Mouse (Mus musculus) liver, embryonic 15.5 days (tissue): ENCODE data around the gene Flvcr1. TPM values are rescaled to one million over a fixed set of nuclear protein-coding genes. Genes with fewer than 3 reads are reported as not detected.

Source experiments
- ATAC-seq: fragments of 200-750 bp; cut with Nextera tagmentation; 2 replicates; pipeline ENCODE4 v1.8.0; 2017; ENCODE audit warnings: moderate number of reproducible peaks, mild to moderate bottlenecking, moderate library complexity; ENCODE audit not compliant: insufficient read depth
- H3K27ac ChIP-seq: fragments of 300-500 bp; sonication (generic); replicated peaks from 2 replicates; pipeline ENCODE4 v1.5.1; 2015; ENCODE audit warnings: mild to moderate bottlenecking, inconsistent platforms
- H3K27me3 ChIP-seq: fragments of 300-500 bp; sonication (generic); 2 replicates; pipeline ENCODE4 v1.6.1; 2015; ENCODE audit warnings: mild to moderate bottlenecking, inconsistent platforms
- H3K36me3 ChIP-seq: fragments of 300-500 bp; sonication (generic); replicated peaks from 2 replicates; pipeline ENCODE4 v1.6.1; 2015; ENCODE audit warnings: moderate library complexity, mild to moderate bottlenecking, inconsistent platforms
- H3K4me1 ChIP-seq: fragments of 300-500 bp; sonication (generic); replicated peaks from 2 replicates; pipeline ENCODE4 v1.6.1; 2015; ENCODE audit warnings: inconsistent platforms
- H3K4me2 ChIP-seq: fragments of 300-500 bp; sonication (generic); 2 replicates; pipeline ENCODE4 v1.6.1; 2015; ENCODE audit warnings: moderate library complexity, mild to moderate bottlenecking, inconsistent platforms
- H3K4me3 ChIP-seq: fragments of 300-500 bp; sonication (generic); replicated peaks from 2 replicates; pipeline ENCODE4 v1.5.1; 2015; ENCODE audit warnings: mild to moderate bottlenecking, inconsistent platforms
- H3K9ac ChIP-seq: fragments of 300-500 bp; sonication (generic); 2 replicates; pipeline ENCODE4 v1.6.1; 2015; ENCODE audit warnings: moderate library complexity, mild to moderate bottlenecking, inconsistent platforms
- H3K9me3 ChIP-seq: fragments of 300-500 bp; sonication (generic); replicated peaks from 2 replicates; pipeline ENCODE4 v1.6.1; 2016; ENCODE audit warnings: inconsistent platforms
- WGBS: fragments of 180-500 bp; shearing (Covaris S2); methylation state at CpG from one replicate; pipeline ENCODE4 v1.1.7; 2015; ENCODE audit warnings: mixed read lengths; ENCODE audit not compliant: insufficient replicate concordance; 5-methylcytosine and 5-hydroxymethylcytosine counted together
- polyA plus RNA-seq: library from polyadenylated mRNA; unstranded; fragments of >200 nt; fragmentation: Nextera tagmentation; extraction: Ambion mirVana; gene quantifications from 2 replicates; pipeline ENCODE4 v1.2.1, GENCODE M21; 2015

Flvcr1 gene
- polyA plus RNA-seq, 1 experiment from 2014 or later = 2.5 TPM

GRCm38 (mm10) chr1:191019803-191020202, 6.2 kb downstream of the Flvcr1 start:
- 86% methylated on average over 5 of the region's 5 CpGs for WGBS
- H3K9me3 ChIP-seq = no peaks in the 10 kb centered on the region
- no peak overlapping the region for H3K4me2 ChIP-seq
- H3K36me3 ChIP-seq = peaks cover 19% of the 10 kb centered on the region; the same call in 1 of the 2 replicates
- H3K4me3 ChIP-seq = no peak overlapping the region
- no peaks in the 10 kb centered on the region for H3K27me3 ChIP-seq
- no peak overlapping the region for H3K27ac ChIP-seq
- H3K9ac ChIP-seq = no peak overlapping the region
- ATAC-seq = no peak
- peaks cover 2% of the 10 kb centered on the region for H3K4me1 ChIP-seq

GRCm38 (mm10) chr1:191014271-191014670, 11.7 kb downstream of the Flvcr1 start:
- H3K9ac ChIP-seq = no peak overlapping the region
- H3K36me3 ChIP-seq = peaks cover 33% of the 10 kb centered on the region
- WGBS = 76% methylated on average over 3 of the region's 3 CpGs
- no peak overlapping the region for H3K27ac ChIP-seq
- no peak overlapping the region for H3K4me3 ChIP-seq
- H3K4me1 ChIP-seq = no peaks in the 10 kb centered on the region
- no peaks in the 10 kb centered on the region for H3K9me3 ChIP-seq
- no peak overlapping the region for H3K4me2 ChIP-seq
- ATAC-seq = no peak
- no peaks in the 10 kb centered on the region for H3K27me3 ChIP-seq

- no peak overlapping the region for H3K9ac ChIP-seq
- H3K4me2 ChIP-seq = no peak overlapping the region
- no peaks in the 10 kb centered on the region for H3K9me3 ChIP-seq
- no peak overlapping the region for H3K4me3 ChIP-seq
- no peaks in the 10 kb centered on the region for H3K27me3 ChIP-seq
- WGBS = 93% methylated on average over 5 of the region's 5 CpGs
- ATAC-seq = no peak
- peaks cover 49% of the 10 kb centered on the region for H3K36me3 ChIP-seq
- H3K4me1 ChIP-seq = no peaks in the 10 kb centered on the region
- no peak overlapping the region for H3K27ac ChIP-seq
These were observed 17.3 kb downstream of the Flvcr1 start for GRCm38 (mm10) chr1:191008707-191009106.

GRCm38 (mm10) chr1:191002201-191002600, 23.8 kb downstream of the Flvcr1 start:
- no peak for ATAC-seq
- 59% methylated on average over 6 of the region's 6 CpGs for WGBS
- Histone ChIP-seq H3K9ac (no peak overlapping the region), H3K27ac (no peak overlapping the region), H3K4me3 (no peak overlapping the region), H3K36me3 (peaks cover 5% of the 10 kb centered on the region), H3K9me3 (no peaks in the 10 kb centered on the region), H3K4me2 (no peak overlapping the region), H3K27me3 (no peaks in the 10 kb centered on the region), H3K4me1 (no peaks in the 10 kb centered on the region)

- no peaks in the 10 kb centered on the region for H3K9me3 ChIP-seq
- H3K4me2 ChIP-seq = no peak overlapping the region
- H3K9ac ChIP-seq = no peak overlapping the region
- WGBS = 77% methylated on average over 3 of the region's 3 CpGs
- no peak overlapping the region for H3K4me3 ChIP-seq
- no peak for ATAC-seq
- no peaks in the 10 kb centered on the region for H3K27me3 ChIP-seq
- H3K4me1 ChIP-seq = no peaks in the 10 kb centered on the region
- peaks cover 3% of the 10 kb centered on the region; the same call in 1 of the 2 replicates for H3K36me3 ChIP-seq
- H3K27ac ChIP-seq = no peak overlapping the region
These were observed 25.3 kb downstream of the Flvcr1 start for GRCm38 (mm10) chr1:191000686-191001085.

GRCm38 (mm10) chr1:190998027-190998426, 27.9 kb downstream of the Flvcr1 start:
- Histone ChIP-seq H3K27ac (no peak overlapping the region), H3K4me3 (no peak overlapping the region), H3K4me1 (no peaks in the 10 kb centered on the region), H3K27me3 (no peaks in the 10 kb centered on the region), H3K36me3 (no peaks in the 10 kb centered on the region), H3K4me2 (no peak overlapping the region), H3K9me3 (no peaks in the 10 kb centered on the region), H3K9ac (no peak overlapping the region)
- ATAC-seq = no peak
- WGBS = 31% methylated on average over 1 of the region's 1 CpGs

GRCm38 (mm10) chr1:190996346-190996877, 29.5 kb downstream of the Flvcr1 start:
- H3K27me3 ChIP-seq = no peaks in the 10 kb centered on the region
- no peaks in the 10 kb centered on the region for H3K4me1 ChIP-seq
- H3K36me3 ChIP-seq = no peaks in the 10 kb centered on the region
- H3K9ac ChIP-seq = no peak overlapping the region
- no peak for ATAC-seq
- H3K27ac ChIP-seq = no peak overlapping the region
- H3K4me2 ChIP-seq = no peak overlapping the region
- H3K4me3 ChIP-seq = no peak overlapping the region
- no peaks in the 10 kb centered on the region for H3K9me3 ChIP-seq
- 42% methylated on average over 6 of the region's 6 CpGs for WGBS

- no peaks in the 10 kb centered on the region for H3K4me1 ChIP-seq
- H3K4me2 ChIP-seq = no peak overlapping the region
- H3K27ac ChIP-seq = no peak overlapping the region
- no peak overlapping the region for H3K4me3 ChIP-seq
- 62% methylated on average over 7 of the region's 7 CpGs for WGBS
- no peaks in the 10 kb centered on the region for H3K27me3 ChIP-seq
- no peaks in the 10 kb centered on the region for H3K36me3 ChIP-seq
- no peak for ATAC-seq
- no peak overlapping the region for H3K9ac ChIP-seq
- no peaks in the 10 kb centered on the region for H3K9me3 ChIP-seq
These were observed 30.4 kb downstream of the Flvcr1 start for GRCm38 (mm10) chr1:190995548-190995947.

GRCm38 (mm10) chr1:190989437-190990082, 36.4 kb downstream of the Flvcr1 start:
- H3K4me2 ChIP-seq = no peak overlapping the region
- H3K9me3 ChIP-seq = no peaks in the 10 kb centered on the region
- H3K4me1 ChIP-seq = no peaks in the 10 kb centered on the region
- no peaks in the 10 kb centered on the region for H3K36me3 ChIP-seq
- 61% methylated on average over 9 of the region's 9 CpGs for WGBS
- no peak overlapping the region for H3K27ac ChIP-seq
- no peak overlapping the region for H3K4me3 ChIP-seq
- H3K9ac ChIP-seq = no peak overlapping the region
- H3K27me3 ChIP-seq = no peaks in the 10 kb centered on the region
- no peak for ATAC-seq

- no peak overlapping the region for H3K4me2 ChIP-seq
- H3K36me3 ChIP-seq = no peaks in the 10 kb centered on the region
- H3K27ac ChIP-seq = no peak overlapping the region
- no peak overlapping the region for H3K4me3 ChIP-seq
- no peak for ATAC-seq
- H3K9ac ChIP-seq = no peak overlapping the region
- peaks cover 54% of the 10 kb centered on the region for H3K27me3 ChIP-seq
- 54% methylated on average over 4 of the region's 4 CpGs for WGBS
- no peaks in the 10 kb centered on the region for H3K9me3 ChIP-seq
- H3K4me1 ChIP-seq = peaks cover 15% of the 10 kb centered on the region
These were observed 44.5 kb downstream of the Flvcr1 start for GRCm38 (mm10) chr1:190981412-190981811.

GRCm38 (mm10) chr1:190980470-190980869, 45.5 kb downstream of the Flvcr1 start:
- no peak for ATAC-seq

More at GRCm38 (mm10) chr1:190980470-190980869, 45.5 kb downstream of the Flvcr1 start:
- Histone ChIP-seq H3K36me3 (no peaks in the 10 kb centered on the region), H3K4me1 (peaks cover 15% of the 10 kb centered on the region), H3K4me2 (no peak overlapping the region), H3K4me3 (no peak overlapping the region), H3K27ac (no peak overlapping the region), H3K9me3 (no peaks in the 10 kb centered on the region), H3K27me3 (peaks cover 63% of the 10 kb centered on the region), H3K9ac (no peak overlapping the region)
- WGBS = 47% methylated on average over 1 of the region's 1 CpGs
